Mouse (Mus musculus) megakaryocyte progenitor cell, adult 5-6 weeks (primary cell): ENCODE results near the gene Luc7l2. TPM values are rescaled to one million over a fixed set of nuclear protein-coding genes. Genes with fewer than 3 reads are reported as not detected.
A peak's percentile ranks its signal among the peaks of the same experiment; 100 is the strongest.

ENCODE experiments used
- ATAC-seq: replicated peaks from 2 replicates; pipeline ENCODE4 v1.8.0; 2016; ENCODE audit warnings: mild to moderate bottlenecking, moderate TSS enrichment, inconsistent platforms; ENCODE audit not compliant: poor library complexity
- total RNA-seq, 2 experiments: library from RNA; stranded (forward) in 1 of 2; stranded (reverse) in 1 of 2; fragments of 157-497, 149-512 nt in 1 of 2; fragments of 200-1000 nt in 1 of 2; gene quantifications; 2 replicates each; pipeline versions ENCODE4 v1.2.3 to v1.2.4; 2015 to 2017

Gene Luc7l2
- total RNA-seq, 2 experiments from 2014 or later: 181 to 193 TPM

- ATAC-seq: no peak
Measured at GRCm38 (mm10) chr6:38643039-38643438, 91.9 kb downstream of the Luc7l2 start.

GRCm38 (mm10) chr6:38649545-38649944 lies 98.4 kb downstream of the Luc7l2 start:
- ATAC-seq: peak; percentile 66

GRCm38 (mm10) chr6:38650263-38650937 lies 99.3 kb downstream of the Luc7l2 start:
- peak; percentile 98 for ATAC-seq

Other genes starting within 250 kb of the Luc7l2 start
- gene Zc3hav1, start 196.7 kb upstream of the Luc7l2 start, total RNA-seq (2015): 62.1 and 65.3 TPM in 2 replicates
- 47.0 and 54.7 TPM in 2 replicates for gene Zc3hav1, start 196.7 kb upstream of the Luc7l2 start, total RNA-seq (2017)
- gene Ttc26, start 169.9 kb upstream of the Luc7l2 start, total RNA-seq (2015): 0.51 and 1.2 TPM in 2 replicates
- 2.5 TPM in 2 replicates for gene Ttc26, start 169.9 kb upstream of the Luc7l2 start, total RNA-seq (2017)
- 34.8 and 44.5 TPM in 2 replicates for gene Ubn2, start 117.4 kb upstream of the Luc7l2 start, total RNA-seq (2015)
- 13.5 and 20.6 TPM in 2 replicates for gene Ubn2, start 117.4 kb upstream of the Luc7l2 start, total RNA-seq (2017)
- gene Fmc1, start 17.8 kb upstream of the Luc7l2 start, total RNA-seq (2015): 99.9 and 108 TPM in 2 replicates
- gene Fmc1, start 17.8 kb upstream of the Luc7l2 start, total RNA-seq (2017): 58.3 and 60.3 TPM in 2 replicates
- gene Klrg2, start 85.9 kb downstream of the Luc7l2 start, total RNA-seq (2015): 0.05 and 0.22 TPM in 2 replicates
- not detected in 2 replicates for gene Klrg2, start 85.9 kb downstream of the Luc7l2 start, total RNA-seq (2017)
- not detected in 2 replicates for gene Clec2l, start 111.7 kb downstream of the Luc7l2 start, total RNA-seq (2015)
- gene Clec2l, start 111.7 kb downstream of the Luc7l2 start, total RNA-seq (2017): not detected in 2 replicates